Mouse (Mus musculus): ENCODE results near the gene Prdm10. TPM values are rescaled to one million over a fixed set of nuclear protein-coding genes. Genes with fewer than 3 reads are reported as not detected.

The Prdm10 gene
- polyA plus RNA-seq, 1 experiment from 2014 or later: 1.2 TPM

DNA sequence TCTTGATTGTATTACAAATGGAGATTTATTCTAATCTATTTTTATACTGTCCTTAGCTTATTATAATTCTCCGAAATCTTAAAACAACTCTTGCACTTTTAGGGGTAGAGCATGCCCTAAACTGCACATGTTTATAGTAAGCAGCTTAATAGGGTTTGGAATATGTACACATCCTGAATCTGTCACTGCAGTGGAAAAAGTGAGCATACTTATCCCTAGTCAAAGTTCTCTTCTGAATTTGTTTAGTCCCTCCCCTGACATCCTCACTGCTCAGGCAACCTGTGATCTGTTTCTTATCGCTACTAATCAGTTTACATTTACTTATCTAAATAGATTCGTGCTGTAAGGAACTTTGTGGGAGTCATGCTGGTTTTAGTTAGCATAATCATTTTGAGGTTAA, 22.1 kb upstream of the Prdm10 start:
- no peak overlapping the region for H3K4me3 ChIP-seq (ENCODE audit: low read depth, low read length)
- no peak for TF ChIP-seq CTCF (IDR thresholded peaks at IDR 0.05; ENCODE audit: low read depth)
- ATAC-seq: no peak
- H3K27ac ChIP-seq (ENCODE audit: low read depth, low read length): no peak overlapping the region
- H3K4me1 ChIP-seq (replicated peaks; ENCODE audit: control insufficient read depth, insufficient read depth, low read length): peaks cover 6% of the 10 kb centered on the region; the same call in 1 of the 2 replicates
- no peaks in the 10 kb centered on the region for H3K36me3 ChIP-seq (ENCODE audit: control insufficient read depth, insufficient read depth)
- no peak overlapping the region for H3K4me2 ChIP-seq (replicated peaks; ENCODE audit: low read depth)
- H3K9me3 ChIP-seq (ENCODE audit: control insufficient read depth): no peaks in the 10 kb centered on the region
- no peak overlapping the region for H3K9ac ChIP-seq (ENCODE audit: low read depth, low read length)
- no peaks in the 10 kb centered on the region for H3K27me3 ChIP-seq (replicated peaks; ENCODE audit: control insufficient read depth, insufficient read depth, low read length)
- WGBS: 28% methylated on average over 3 of the region's 3 CpGs

DNA sequence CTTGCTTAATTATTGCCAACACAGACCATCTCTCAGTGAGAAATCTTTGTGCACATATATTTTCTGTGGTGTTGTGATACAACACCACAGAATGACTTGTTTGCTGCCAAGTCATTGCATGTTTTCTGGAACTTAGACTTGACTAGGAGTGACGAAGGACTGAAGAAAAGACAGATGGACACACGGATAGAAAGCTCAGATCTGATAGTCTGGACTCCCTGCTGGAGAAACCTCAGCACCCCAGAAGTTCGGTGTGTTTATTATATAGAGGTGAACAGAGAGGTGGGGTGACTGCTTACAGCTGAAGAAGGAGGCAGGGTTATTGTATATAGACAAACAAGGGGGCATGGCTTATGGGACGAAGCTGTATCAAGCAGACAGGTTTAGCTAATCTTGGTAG, 20.1 kb upstream of the Prdm10 start:
- 80% methylated on average over 4 of the region's 4 CpGs for WGBS
- ATAC-seq: no peak
- Histone ChIP-seq H3K9me3 (ENCODE audit: control insufficient read depth) (no peaks in the 10 kb centered on the region), H3K9ac (ENCODE audit: low read depth, low read length) (no peak overlapping the region), H3K4me2 (replicated peaks; ENCODE audit: low read depth) (no peak overlapping the region), H3K4me3 (ENCODE audit: low read depth, low read length) (no peak overlapping the region), H3K27ac (ENCODE audit: low read depth, low read length) (no peak overlapping the region), H3K36me3 (ENCODE audit: control insufficient read depth, insufficient read depth) (no peaks in the 10 kb centered on the region), H3K4me1 (replicated peaks; ENCODE audit: control insufficient read depth, insufficient read depth, low read length) (no peaks in the 10 kb centered on the region), H3K27me3 (replicated peaks; ENCODE audit: control insufficient read depth, insufficient read depth, low read length) (no peaks in the 10 kb centered on the region)
- no peak for TF ChIP-seq CTCF (IDR thresholded peaks at IDR 0.05; ENCODE audit: low read depth)

- WGBS: 59% methylated on average over 4 of the region's 4 CpGs
- Histone ChIP-seq H3K9ac (ENCODE audit: low read depth, low read length) (no peak overlapping the region), H3K4me2 (replicated peaks; ENCODE audit: low read depth) (no peak overlapping the region), H3K27me3 (replicated peaks; ENCODE audit: control insufficient read depth, insufficient read depth, low read length) (no peaks in the 10 kb centered on the region), H3K27ac (ENCODE audit: low read depth, low read length) (no peak overlapping the region), H3K36me3 (ENCODE audit: control insufficient read depth, insufficient read depth) (no peaks in the 10 kb centered on the region), H3K4me1 (replicated peaks; ENCODE audit: control insufficient read depth, insufficient read depth, low read length) (no peaks in the 10 kb centered on the region), H3K4me3 (ENCODE audit: low read depth, low read length) (no peak overlapping the region), H3K9me3 (ENCODE audit: control insufficient read depth) (no peaks in the 10 kb centered on the region)
- TF ChIP-seq CTCF (IDR thresholded peaks at IDR 0.05; ENCODE audit: low read depth): no peak
- no peak for ATAC-seq
These were observed 17.9 kb upstream of the Prdm10 start for GRCm38 (mm10) chr9:31262226-31263105.

DNA sequence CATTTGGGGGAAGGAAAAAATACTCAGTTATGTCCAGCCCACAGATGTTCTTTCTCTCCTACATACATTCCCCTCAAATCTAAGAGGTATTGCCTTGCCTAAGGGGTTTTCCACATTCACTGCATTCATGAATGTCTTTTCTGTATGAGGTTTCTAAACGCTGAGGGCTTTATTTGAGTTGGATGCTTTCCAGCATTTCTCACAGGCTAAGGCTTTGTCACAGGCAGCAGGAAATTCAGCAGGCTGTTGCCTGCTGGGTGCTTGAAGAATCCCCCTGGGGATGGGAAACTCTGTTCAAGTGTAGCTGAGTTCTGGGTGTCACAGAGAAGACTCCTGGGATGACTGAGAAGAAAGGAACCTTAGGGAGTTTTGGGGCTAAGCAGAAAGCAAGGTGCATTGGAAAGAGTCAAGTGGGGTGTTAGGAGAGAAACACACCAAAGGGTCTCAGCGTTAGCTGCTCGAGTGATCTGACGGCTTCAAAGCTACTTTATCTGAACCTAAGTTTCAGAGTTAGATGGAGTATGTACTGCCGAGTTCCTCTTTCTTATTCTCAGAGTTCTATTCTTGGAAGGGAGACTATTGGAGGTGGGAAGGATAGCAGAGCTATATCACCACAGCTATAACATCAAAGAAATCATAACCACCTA, 14.2 kb upstream of the Prdm10 start:
- Histone ChIP-seq H3K4me3 (ENCODE audit: low read depth, low read length) (no peak overlapping the region), H3K9ac (ENCODE audit: low read depth, low read length) (no peak overlapping the region), H3K27ac (ENCODE audit: low read depth, low read length) (no peak overlapping the region), H3K4me2 (replicated peaks; ENCODE audit: low read depth) (no peak overlapping the region), H3K9me3 (ENCODE audit: control insufficient read depth) (no peaks in the 10 kb centered on the region), H3K36me3 (ENCODE audit: control insufficient read depth, insufficient read depth) (no peaks in the 10 kb centered on the region), H3K4me1 (replicated peaks; ENCODE audit: control insufficient read depth, insufficient read depth, low read length) (no peaks in the 10 kb centered on the region), H3K27me3 (replicated peaks; ENCODE audit: control insufficient read depth, insufficient read depth, low read length) (no peaks in the 10 kb centered on the region)
- 56% methylated on average over 5 of the region's 5 CpGs for WGBS
- no peak for TF ChIP-seq CTCF (IDR thresholded peaks at IDR 0.05; ENCODE audit: low read depth)
- ATAC-seq: no peak

DNA sequence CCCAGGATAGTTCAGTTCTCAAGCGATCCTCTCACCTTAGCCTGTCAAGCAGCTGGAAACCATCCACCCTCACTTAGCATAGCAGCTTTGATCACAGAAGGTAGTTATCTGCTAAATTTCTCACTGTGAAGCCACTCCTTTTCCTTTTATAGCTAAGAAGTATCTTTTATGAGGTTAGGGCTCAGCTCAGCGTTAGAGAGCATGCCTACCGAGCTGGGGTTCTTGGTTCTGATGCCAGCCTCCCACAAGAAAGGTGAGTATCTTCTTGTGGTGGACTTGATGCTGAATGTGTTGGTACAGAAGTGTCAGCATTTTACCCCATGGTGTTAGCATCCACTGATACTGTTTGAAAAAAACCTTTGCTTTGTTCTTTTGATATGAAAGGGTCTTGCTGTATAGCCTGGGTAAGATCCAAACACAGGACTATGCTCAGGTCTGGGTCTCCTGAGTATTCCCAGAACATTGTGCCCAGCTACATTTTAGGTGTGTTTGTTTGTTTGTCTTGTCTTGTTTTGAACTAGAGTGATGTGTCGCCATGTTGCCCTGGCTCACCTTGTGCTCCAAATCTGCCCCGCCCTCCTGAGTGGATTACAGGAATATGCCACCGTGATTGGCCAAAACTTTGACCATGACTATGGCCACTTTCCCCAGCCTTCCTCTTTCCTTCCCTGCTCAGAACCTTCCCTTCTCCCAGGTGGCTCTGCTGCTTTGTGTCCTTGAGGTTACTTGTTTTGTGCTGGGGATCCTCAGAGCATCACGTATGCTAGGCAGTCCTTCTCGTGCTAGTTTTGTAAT, 8.9 kb upstream of the Prdm10 start:
- no peak for ATAC-seq
- no peak overlapping the region for H3K27ac ChIP-seq (ENCODE audit: low read depth, low read length)
- no peak for TF ChIP-seq CTCF (IDR thresholded peaks at IDR 0.05; ENCODE audit: low read depth)
- WGBS: 69% methylated on average over 8 of the region's 8 CpGs
- no peaks in the 10 kb centered on the region for H3K9me3 ChIP-seq (ENCODE audit: control insufficient read depth)
- H3K36me3 ChIP-seq (ENCODE audit: control insufficient read depth, insufficient read depth): no peaks in the 10 kb centered on the region
- no peak overlapping the region for H3K4me3 ChIP-seq (ENCODE audit: low read depth, low read length)
- no peak overlapping the region for H3K4me2 ChIP-seq (replicated peaks; ENCODE audit: low read depth)
- no peaks in the 10 kb centered on the region for H3K4me1 ChIP-seq (replicated peaks; ENCODE audit: control insufficient read depth, insufficient read depth, low read length)
- H3K9ac ChIP-seq (ENCODE audit: low read depth, low read length): no peak overlapping the region
- no peaks in the 10 kb centered on the region for H3K27me3 ChIP-seq (replicated peaks; ENCODE audit: control insufficient read depth, insufficient read depth, low read length)

GRCm38 (mm10) chr9:31272160-31272559, 8.2 kb upstream of the Prdm10 start:
- no peak for ATAC-seq
- TF ChIP-seq CTCF (IDR thresholded peaks at IDR 0.05; ENCODE audit: low read depth): no peak
- no peaks in the 10 kb centered on the region for H3K27me3 ChIP-seq (replicated peaks; ENCODE audit: control insufficient read depth, insufficient read depth, low read length)
- no peaks in the 10 kb centered on the region for H3K36me3 ChIP-seq (ENCODE audit: control insufficient read depth, insufficient read depth)
- no peaks in the 10 kb centered on the region for H3K4me1 ChIP-seq (replicated peaks; ENCODE audit: control insufficient read depth, insufficient read depth, low read length)
- H3K27ac ChIP-seq (ENCODE audit: low read depth, low read length): no peak overlapping the region
- no peak overlapping the region for H3K9ac ChIP-seq (ENCODE audit: low read depth, low read length)
- H3K9me3 ChIP-seq (ENCODE audit: control insufficient read depth): no peaks in the 10 kb centered on the region
- WGBS: 80% methylated on average over 4 of the region's 4 CpGs
- no peak overlapping the region for H3K4me2 ChIP-seq (replicated peaks; ENCODE audit: low read depth)
- no peak overlapping the region for H3K4me3 ChIP-seq (ENCODE audit: low read depth, low read length)

All from intestine, postnatal 0 days (tissue).